Mouse (Mus musculus): ENCODE results near the gene Cdc6.

Gene Cdc6

DNA sequence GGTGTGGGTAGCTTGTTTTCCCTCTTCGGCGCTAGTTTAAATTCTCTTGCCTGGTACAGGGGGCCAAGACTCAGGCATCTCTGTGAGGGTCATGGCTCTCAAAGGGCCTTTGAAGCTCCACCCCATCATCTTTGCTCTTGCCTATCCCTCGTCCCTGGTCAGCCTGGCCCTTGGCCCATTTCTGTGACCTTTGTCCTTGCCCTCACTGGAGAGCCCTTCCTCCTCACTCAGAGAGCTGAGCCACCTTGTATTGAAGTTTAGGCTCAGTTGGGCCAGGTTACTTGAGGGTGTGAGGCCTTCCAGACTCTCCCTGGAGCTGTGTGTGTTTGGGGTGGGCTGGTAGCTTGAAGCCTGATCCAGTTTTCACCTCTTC lies 38.0 kb downstream of the Cdc6 start:
- no peak for DNase-seq

GRCm38 (mm10) chr11:98947969-98948569 lies 40.5 kb downstream of the Cdc6 start:
- DNase-seq, result peak in 1 of 2 experiments; percentile 32

DNA sequence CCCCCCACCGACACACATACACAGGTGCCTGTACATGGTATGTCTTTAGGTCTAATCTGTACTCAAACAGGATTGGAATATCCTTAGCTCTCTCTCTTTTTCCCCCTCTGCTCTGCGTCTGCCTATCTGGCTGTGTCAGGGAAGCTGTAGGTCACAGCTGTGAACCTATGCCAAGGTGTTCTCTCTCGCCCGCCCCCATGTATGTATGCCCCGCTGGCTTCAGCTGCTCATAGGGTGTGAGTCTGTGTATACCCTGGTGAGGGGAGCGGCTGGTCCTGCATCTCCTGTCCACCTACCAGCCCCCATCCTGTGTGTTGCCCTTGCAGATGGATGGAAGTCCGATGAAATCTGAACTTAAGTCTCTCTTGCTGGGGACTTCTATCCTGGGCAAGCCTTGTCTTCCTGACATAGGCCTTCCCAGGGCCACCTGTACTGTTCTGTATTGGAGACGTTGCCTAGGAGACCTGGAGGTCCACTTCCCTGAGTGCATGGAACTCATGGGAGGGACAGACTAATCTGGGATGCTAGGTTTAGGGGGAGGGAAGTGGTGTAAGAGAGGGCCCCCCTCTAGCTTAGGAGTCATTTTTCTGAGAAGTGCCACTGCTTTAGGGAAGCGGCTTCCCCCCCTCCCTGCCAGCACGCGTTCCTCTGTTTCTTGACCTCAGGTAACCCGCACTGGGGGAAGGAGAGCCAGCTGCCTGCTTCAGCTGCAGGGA lies 41.8 kb downstream of the Cdc6 start:
- DNase-seq, result peak in 1 of 2 experiments; percentile 21

- peak in 1 of 2 experiments; percentile 55 for DNase-seq
These were observed 42.4 kb downstream of the Cdc6 start for GRCm38 (mm10) chr11:98949958-98950460.

DNA sequence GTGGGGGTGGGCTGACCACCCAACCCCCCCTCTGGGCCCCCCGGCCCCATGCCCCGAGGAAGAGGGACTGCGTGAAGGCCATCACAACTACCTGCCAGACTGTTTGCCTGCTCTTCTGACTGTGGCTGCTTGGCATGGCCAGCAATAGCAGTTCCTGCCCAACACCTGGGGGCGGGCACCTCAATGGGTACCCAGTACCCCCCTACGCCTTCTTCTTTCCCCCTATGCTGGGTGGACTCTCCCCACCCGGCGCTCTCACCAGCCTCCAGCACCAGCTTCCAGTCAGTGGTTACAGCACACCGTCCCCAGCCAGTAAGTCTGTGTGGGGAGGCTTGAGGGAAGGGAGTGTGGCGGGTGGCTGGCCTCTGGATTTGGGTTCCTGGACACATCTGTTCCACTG lies 42.9 kb downstream of the Cdc6 start:
- peak in 1 of 2 experiments; percentile 24 for DNase-seq

DNA sequence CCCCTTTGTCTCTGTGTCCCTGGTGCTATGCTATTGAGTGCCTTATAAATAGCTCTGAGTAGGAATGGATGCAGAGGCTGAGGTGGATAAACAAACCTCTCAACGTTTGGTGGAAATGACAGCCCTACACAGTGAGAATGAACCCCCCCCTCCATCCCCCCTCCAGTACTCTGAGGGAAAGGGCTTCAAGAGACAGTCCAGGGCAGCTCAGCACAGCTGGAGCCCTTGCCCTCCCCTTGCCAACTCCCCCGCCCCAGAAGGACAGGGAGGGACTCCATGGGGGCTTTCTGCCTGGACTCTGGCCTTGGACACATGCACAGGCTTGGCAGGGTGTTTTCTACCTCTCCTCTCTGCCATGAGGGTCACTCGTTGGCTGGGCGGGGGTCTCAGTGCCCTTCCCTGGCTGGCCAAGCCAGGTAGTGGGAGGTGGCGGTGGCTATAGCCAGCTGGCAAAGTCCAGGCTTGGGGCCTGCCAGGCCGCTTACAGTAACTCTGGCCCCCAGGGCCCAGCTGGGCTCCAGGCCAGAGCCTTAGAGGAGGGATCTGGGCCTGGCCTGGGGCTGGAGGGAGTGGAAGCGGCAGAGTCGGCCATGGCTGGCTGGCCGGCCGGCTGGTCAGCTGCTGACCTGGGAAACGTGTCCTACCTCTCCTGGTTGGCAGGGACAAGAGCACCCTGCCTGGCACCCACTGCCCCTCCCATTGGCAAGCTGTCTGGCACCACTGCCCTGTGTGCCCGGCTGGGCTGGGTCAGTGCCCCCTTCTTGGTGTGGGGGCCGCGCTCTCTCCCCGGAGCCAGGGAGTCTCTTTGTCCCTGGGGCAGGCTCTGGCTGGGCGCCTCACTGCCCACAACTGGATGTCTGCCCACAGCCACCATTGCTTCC lies 43.7 kb downstream of the Cdc6 start:
- DNase-seq, result peak; percentile 80 to 92

- no peak for DNase-seq
These were observed 44.5 kb downstream of the Cdc6 start for GRCm38 (mm10) chr11:98952111-98952510.

- peak; percentile 69 for DNase-seq
These were observed 45.1 kb downstream of the Cdc6 start for GRCm38 (mm10) chr11:98952736-98953135.

DNA sequence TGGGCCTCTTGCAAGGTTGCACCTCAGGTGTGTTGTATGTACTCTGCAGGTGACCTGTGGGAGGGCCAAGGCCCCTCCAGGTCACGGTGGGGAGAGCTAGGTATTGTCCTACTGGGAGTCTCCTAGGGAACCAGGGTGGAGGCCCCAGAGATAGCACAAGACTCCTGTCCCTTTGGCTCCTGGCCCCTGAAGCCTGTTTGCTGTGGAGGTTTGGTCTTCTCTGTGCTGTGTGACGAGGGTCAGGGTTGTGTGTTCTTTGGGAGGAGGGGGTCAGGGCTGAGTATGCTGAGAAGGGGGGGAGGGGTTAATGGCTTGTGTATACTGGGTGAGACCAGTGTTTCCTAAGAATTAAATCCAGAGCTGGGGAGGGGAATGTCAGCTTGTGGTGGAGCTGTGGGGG lies 45.8 kb downstream of the Cdc6 start:
- peak in 1 of 2 experiments; percentile 37 for DNase-seq

DNA sequence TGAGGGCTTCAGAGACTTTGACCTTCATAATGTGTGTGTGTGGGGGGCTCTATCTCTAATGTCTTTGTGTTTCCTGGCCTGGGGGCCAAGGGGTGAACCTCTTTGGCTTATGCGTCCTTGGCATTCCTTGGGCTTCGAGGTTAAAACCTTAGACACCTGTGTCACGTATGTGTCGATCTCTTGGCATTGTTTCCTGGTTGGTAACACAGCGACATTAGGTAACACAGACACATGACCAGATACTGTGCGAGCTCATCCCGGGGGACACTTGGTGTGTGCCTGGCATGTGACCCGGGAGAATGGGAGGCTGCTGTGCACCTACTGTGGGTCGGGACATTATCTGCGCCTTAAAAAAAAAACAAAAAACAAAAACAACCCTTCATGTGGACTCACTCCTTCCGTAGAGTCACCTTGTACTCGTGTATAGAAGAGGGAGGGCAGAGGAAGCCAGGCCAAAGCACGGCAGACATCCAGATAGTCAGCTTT lies 46.3 kb downstream of the Cdc6 start:
- DNase-seq, result no peak

- peak; percentile 88 to 91 for DNase-seq
These were observed 46.8 kb downstream of the Cdc6 start for GRCm38 (mm10) chr11:98954373-98954772.

GRCm38 (mm10) chr11:98954801-98955706 lies 47.5 kb downstream of the Cdc6 start:
- DNase-seq, result peak; percentile 65 to 80

DNA sequence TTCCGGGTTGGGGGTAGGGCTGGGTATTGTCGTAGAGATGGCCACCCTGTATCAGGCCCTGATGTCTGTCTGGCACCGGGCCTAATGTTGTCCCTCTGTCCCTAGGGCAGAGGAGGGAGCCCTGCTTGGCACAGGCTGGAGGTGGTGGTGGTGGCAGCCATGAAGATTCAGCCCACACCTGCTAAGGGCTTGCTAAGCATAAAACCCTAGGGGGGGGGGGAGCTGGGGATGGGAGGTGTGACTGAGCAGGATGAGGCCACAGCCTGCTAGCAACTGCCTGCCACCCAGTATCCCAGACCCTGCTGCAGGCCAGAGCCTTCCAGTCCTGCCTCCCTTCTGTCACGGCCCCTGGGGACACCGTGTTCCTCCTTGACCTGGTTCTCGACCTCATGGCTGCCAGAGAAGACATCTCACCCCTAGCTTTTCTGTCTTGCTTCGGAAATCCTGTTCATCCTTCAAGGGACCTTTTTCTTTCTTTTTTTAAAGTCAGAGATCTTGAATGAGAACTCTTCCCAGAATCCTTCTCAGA lies 48.2 kb downstream of the Cdc6 start:
- DNase-seq, result peak; percentile 24 to 53

DNA sequence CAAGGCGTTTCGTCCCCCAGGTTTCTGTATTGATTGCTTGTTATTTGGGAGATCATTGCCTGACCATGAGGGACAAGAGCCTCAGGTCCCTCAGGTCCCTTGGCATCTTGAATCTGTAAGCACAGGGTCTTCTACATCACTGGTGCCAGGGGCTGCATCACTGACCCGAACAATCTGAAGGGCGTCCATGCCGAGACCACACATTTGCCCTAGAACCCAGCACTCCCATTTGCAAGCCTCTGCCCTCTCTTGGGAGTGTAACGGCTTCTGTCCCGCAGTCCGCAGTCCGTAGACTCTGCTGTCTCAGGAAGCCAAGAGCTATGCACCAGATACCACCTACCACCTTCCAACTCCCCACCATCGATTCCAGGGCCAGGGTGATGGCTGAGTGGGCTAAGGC lies 48.7 kb downstream of the Cdc6 start:
- no peak for DNase-seq

GRCm38 (mm10) chr11:98959437-98960312 lies 52.1 kb downstream of the Cdc6 start:
- DNase-seq, result peak; percentile 92 to 95

GRCm38 (mm10) chr11:98960313-98960906 lies 52.8 kb downstream of the Cdc6 start:
- peak; percentile 92 to 93 for DNase-seq

GRCm38 (mm10) chr11:98961051-98961592 lies 53.5 kb downstream of the Cdc6 start:
- peak; percentile 59 to 66 for DNase-seq

DNA sequence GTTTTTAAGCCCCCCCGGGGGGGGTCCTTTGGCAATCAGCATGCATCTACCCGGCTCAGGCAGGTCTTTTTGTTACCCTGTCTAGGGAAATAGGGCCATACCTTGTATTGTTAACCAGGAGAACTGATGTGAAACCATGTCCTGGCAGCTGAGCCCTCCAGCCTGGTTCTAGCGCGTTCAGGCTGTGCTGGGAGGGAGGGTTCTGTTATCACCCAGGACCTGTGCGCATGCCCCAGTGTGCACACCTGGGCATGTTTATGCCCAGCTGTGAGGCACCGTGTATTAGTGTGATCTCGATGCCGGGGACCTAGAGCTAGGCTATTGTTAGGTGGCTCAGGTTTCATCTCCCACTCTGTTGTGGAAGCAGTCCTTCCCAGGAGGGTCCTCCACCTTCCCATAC lies 54.2 kb downstream of the Cdc6 start:
- peak in 1 of 2 experiments; percentile 32 for DNase-seq

GRCm38 (mm10) chr11:98962421-98963095 lies 55.0 kb downstream of the Cdc6 start:
- DNase-seq, result peak; percentile 34 to 43

Measured in lung, postnatal 4 days (tissue).